Mouse (Mus musculus): Measurements from ENCODE around the gene Zfp318.
A peak's percentile ranks its signal among the peaks of the same experiment; 100 is the strongest.

Gene Zfp318

GRCm38 (mm10) chr17:46446264-46446663 lies 62.7 kb downstream of the Zfp318 start:
- no peak for DNase-seq (ENCODE audit: low read depth, low spot score)

GRCm38 (mm10) chr17:46452683-46453082 lies 69.2 kb downstream of the Zfp318 start:
- DNase-seq (ENCODE audit: low read depth, low spot score): no peak

GRCm38 (mm10) chr17:46453302-46453948 lies 69.9 kb downstream of the Zfp318 start:
- DNase-seq (ENCODE audit: low read depth, low spot score): no peak

- no peak for DNase-seq (ENCODE audit: low read depth, low spot score)
Observed at GRCm38 (mm10) chr17:46453970-46454411, 70.5 kb downstream of the Zfp318 start.

GRCm38 (mm10) chr17:46454539-46454938 lies 71.0 kb downstream of the Zfp318 start:
- DNase-seq (ENCODE audit: low read depth, low spot score): no peak

- peak; percentile 53 for DNase-seq (ENCODE audit: low read depth, low spot score)
Observed at GRCm38 (mm10) chr17:46455110-46455691, 71.7 kb downstream of the Zfp318 start.

- DNase-seq (ENCODE audit: low read depth, low spot score): peak; percentile 88
Observed at GRCm38 (mm10) chr17:46457791-46458190, 74.3 kb downstream of the Zfp318 start.

- peak; percentile 67 for DNase-seq (ENCODE audit: low read depth, low spot score)
Observed at GRCm38 (mm10) chr17:46458439-46458838, 74.9 kb downstream of the Zfp318 start.

- no peak for DNase-seq (ENCODE audit: low read depth, low spot score)
Observed at GRCm38 (mm10) chr17:46460673-46461072, 77.1 kb downstream of the Zfp318 start.

- DNase-seq (ENCODE audit: low read depth, low spot score): no peak
Observed at GRCm38 (mm10) chr17:46461347-46461746, 77.8 kb downstream of the Zfp318 start.

- DNase-seq (ENCODE audit: low read depth, low spot score): no peak
Observed at GRCm38 (mm10) chr17:46462226-46462625, 78.7 kb downstream of the Zfp318 start.

- DNase-seq (ENCODE audit: low read depth, low spot score): no peak
Observed at GRCm38 (mm10) chr17:46467830-46468229, 84.3 kb downstream of the Zfp318 start.
